Mouse (Mus musculus): Measurements from ENCODE around the gene Lypd4. TPM values are rescaled to one million over a fixed set of nuclear protein-coding genes. Genes with fewer than 3 reads are reported as not detected.
A peak's percentile ranks its signal among the peaks of the same experiment; 100 is the strongest.

Lypd4 gene
- polyA plus RNA-seq (2014; fragmentation: Nextera tagmentation; extraction: Ambion mirVana) = not detected in 2 replicates

DNA sequence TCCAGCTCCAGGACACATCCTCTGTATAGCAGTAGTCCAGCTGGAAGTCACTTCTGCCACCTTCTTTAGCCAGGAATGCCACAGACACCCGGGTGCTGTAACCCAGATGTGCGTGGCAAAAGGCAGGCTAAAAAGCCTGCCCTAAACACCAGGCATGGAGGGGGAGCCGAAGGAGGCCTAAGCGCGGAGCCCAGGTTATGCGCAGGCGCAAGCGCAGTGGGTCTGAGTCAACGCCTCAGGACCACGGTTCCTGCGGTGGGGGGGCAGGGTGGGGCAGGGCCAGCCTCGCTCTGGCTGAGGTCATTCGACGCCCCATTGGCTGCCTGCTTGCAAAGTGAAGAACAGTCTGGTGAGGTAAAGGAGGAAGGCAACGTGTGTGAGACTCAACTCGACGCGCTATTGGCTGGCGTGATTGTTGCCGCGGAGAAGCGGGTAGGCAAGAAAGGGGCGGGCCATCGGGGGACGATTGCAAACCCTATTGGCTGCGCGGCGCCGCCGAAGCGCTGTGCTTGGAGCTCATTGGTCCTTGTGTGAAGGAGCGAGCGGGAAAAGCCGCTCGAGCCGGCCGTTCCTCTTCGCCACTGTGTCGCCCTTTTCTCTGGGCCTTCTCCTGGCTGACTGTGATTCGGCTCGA, at the start of gene Lypd4, which contains the start of gene Dmrtc2:
Lypd4 (minus strand) TSS at position 410 of the 634 bp plus-strand sequence.
Dmrtc2 (plus strand) TSS at position 526 of the 634 bp plus-strand sequence.
- Histone ChIP-seq H3K27ac (ENCODE audit: low read depth, low read length) (no peak within 1 kb of the TSS), H3K4me1 (ENCODE audit: control insufficient read depth, insufficient read depth, low read length) (no peaks in the 10 kb centered on the region), H3K9me3 (ENCODE audit: control insufficient read depth, low read length) (no peaks in the 10 kb centered on the region), H3K36me3 (ENCODE audit: control insufficient read depth, insufficient read depth, low read length) (no peaks in the 10 kb centered on the region), H3K9ac (replicated peaks; ENCODE audit: low read depth, low read length) (no peak within 1 kb of the TSS), H3K4me2 (ENCODE audit: low read depth, low read length) (no peak within 1 kb of the TSS), H3K27me3 (ENCODE audit: control insufficient read depth, insufficient read depth, low read length) (no peaks in the 10 kb centered on the region), H3K4me3 (ENCODE audit: low read depth, low read length) (no peak within 1 kb of the TSS)
- ATAC-seq (ENCODE audit: low read depth) = 0 out of 2 replicates have a peak, but pooled peaks have one; percentile 34
- WGBS = 56% methylated on average over 41 of the region's 41 CpGs

GRCm38 (mm10) chr7:24918763-24919323, 49.1 kb upstream of the Lypd4 start:
- Histone ChIP-seq H3K9me3 (ENCODE audit: control insufficient read depth, low read length) (no peaks in the 10 kb centered on the region), H3K27me3 (ENCODE audit: control insufficient read depth, insufficient read depth, low read length) (no peaks in the 10 kb centered on the region), H3K4me1 (ENCODE audit: control insufficient read depth, insufficient read depth, low read length) (no peaks in the 10 kb centered on the region), H3K4me3 (ENCODE audit: low read depth, low read length) (no peak overlapping the region), H3K9ac (replicated peaks; ENCODE audit: low read depth, low read length) (no peak overlapping the region), H3K27ac (ENCODE audit: low read depth, low read length) (no peak overlapping the region), H3K36me3 (ENCODE audit: control insufficient read depth, insufficient read depth, low read length) (peaks cover 50% of the 10 kb centered on the region), H3K4me2 (ENCODE audit: low read depth, low read length) (no peak overlapping the region)
- WGBS = 91% methylated on average over 20 of the region's 20 CpGs
- ATAC-seq (ENCODE audit: low read depth) = no peak

- ATAC-seq (ENCODE audit: low read depth) = no peak
- H3K27me3 ChIP-seq (ENCODE audit: control insufficient read depth, insufficient read depth, low read length) = no peaks in the 10 kb centered on the region
- no peak overlapping the region for H3K4me2 ChIP-seq (ENCODE audit: low read depth, low read length)
- no peaks in the 10 kb centered on the region for H3K4me1 ChIP-seq (ENCODE audit: control insufficient read depth, insufficient read depth, low read length)
- H3K36me3 ChIP-seq (ENCODE audit: control insufficient read depth, insufficient read depth, low read length) = peaks cover 14% of the 10 kb centered on the region; the same call in 1 of the 2 replicates
- WGBS = 93% methylated on average over 14 of the region's 14 CpGs
- no peaks in the 10 kb centered on the region for H3K9me3 ChIP-seq (ENCODE audit: control insufficient read depth, low read length)
- no peak overlapping the region for H3K9ac ChIP-seq (replicated peaks; ENCODE audit: low read depth, low read length)
- H3K4me3 ChIP-seq (ENCODE audit: low read depth, low read length) = no peak overlapping the region
- no peak overlapping the region for H3K27ac ChIP-seq (ENCODE audit: low read depth, low read length)
Measured at GRCm38 (mm10) chr7:24912480-24912879, 42.7 kb upstream of the Lypd4 start.

GRCm38 (mm10) chr7:24907211-24907748, 37.5 kb upstream of the Lypd4 start:
- Histone ChIP-seq H3K4me1 (ENCODE audit: control insufficient read depth, insufficient read depth, low read length) (peaks cover 10% of the 10 kb centered on the region; the same call in 1 of the 2 replicates), H3K4me3 (ENCODE audit: low read depth, low read length) (no peak overlapping the region), H3K36me3 (ENCODE audit: control insufficient read depth, insufficient read depth, low read length) (no peaks in the 10 kb centered on the region), H3K27me3 (ENCODE audit: control insufficient read depth, insufficient read depth, low read length) (no peaks in the 10 kb centered on the region), H3K4me2 (ENCODE audit: low read depth, low read length) (no peak overlapping the region), H3K27ac (ENCODE audit: low read depth, low read length) (no peak overlapping the region), H3K9ac (replicated peaks; ENCODE audit: low read depth, low read length) (no peak overlapping the region), H3K9me3 (ENCODE audit: control insufficient read depth, low read length) (no peaks in the 10 kb centered on the region)
- ATAC-seq (ENCODE audit: low read depth) = no peak
- WGBS = 32% methylated on average over 13 of the region's 13 CpGs

DNA sequence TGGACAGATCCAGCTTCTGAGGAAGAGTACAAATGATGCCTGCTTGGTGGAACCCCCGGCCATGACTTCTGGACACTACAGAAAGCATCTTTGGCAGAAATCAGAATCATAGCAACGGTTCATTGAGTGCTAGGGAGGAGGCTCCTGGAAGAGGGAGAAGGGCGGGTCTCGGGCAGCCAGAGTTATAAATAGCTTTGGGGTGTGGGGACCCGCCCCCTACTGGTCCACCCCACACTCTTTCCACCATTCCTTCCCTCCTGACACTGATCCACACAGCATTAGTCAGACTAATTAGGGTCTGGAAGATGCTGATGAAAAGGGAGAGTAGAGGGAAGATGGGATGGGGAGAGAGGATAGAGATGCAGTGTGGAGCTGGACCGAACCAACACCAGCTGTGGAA, 36.8 kb upstream of the Lypd4 start:
- Histone ChIP-seq H3K27me3 (ENCODE audit: control insufficient read depth, insufficient read depth, low read length) (no peaks in the 10 kb centered on the region), H3K4me2 (ENCODE audit: low read depth, low read length) (no peak overlapping the region), H3K27ac (ENCODE audit: low read depth, low read length) (no peak overlapping the region), H3K9ac (replicated peaks; ENCODE audit: low read depth, low read length) (no peak overlapping the region), H3K36me3 (ENCODE audit: control insufficient read depth, insufficient read depth, low read length) (no peaks in the 10 kb centered on the region), H3K4me1 (ENCODE audit: control insufficient read depth, insufficient read depth, low read length) (peaks cover 10% of the 10 kb centered on the region; the same call in 1 of the 2 replicates), H3K4me3 (ENCODE audit: low read depth, low read length) (no peak overlapping the region), H3K9me3 (ENCODE audit: control insufficient read depth, low read length) (no peaks in the 10 kb centered on the region)
- ATAC-seq (ENCODE audit: low read depth) = no peak
- WGBS = 34% methylated on average over 6 of the region's 6 CpGs

- H3K9me3 ChIP-seq (ENCODE audit: control insufficient read depth, low read length) = no peaks in the 10 kb centered on the region
- H3K4me3 ChIP-seq (ENCODE audit: low read depth, low read length) = peak overlapping the region; percentile 48; the same call in 1 of the 2 replicates
- H3K4me2 ChIP-seq (ENCODE audit: low read depth, low read length) = peak overlapping the region; percentile 84
- WGBS = 16% methylated on average over 3 of the region's 3 CpGs
- no peaks in the 10 kb centered on the region for H3K36me3 ChIP-seq (ENCODE audit: control insufficient read depth, insufficient read depth, low read length)
- ATAC-seq (ENCODE audit: low read depth) = no peak
- H3K27me3 ChIP-seq (ENCODE audit: control insufficient read depth, insufficient read depth, low read length) = no peaks in the 10 kb centered on the region
- no peak overlapping the region for H3K27ac ChIP-seq (ENCODE audit: low read depth, low read length)
- H3K9ac ChIP-seq (replicated peaks; ENCODE audit: low read depth, low read length) = peak overlapping the region; percentile 76; the same call in 1 of the 2 replicates
- peaks cover 10% of the 10 kb centered on the region; the same call in 1 of the 2 replicates for H3K4me1 ChIP-seq (ENCODE audit: control insufficient read depth, insufficient read depth, low read length)
Measured at GRCm38 (mm10) chr7:24904936-24905335, 35.2 kb upstream of the Lypd4 start.

DNA sequence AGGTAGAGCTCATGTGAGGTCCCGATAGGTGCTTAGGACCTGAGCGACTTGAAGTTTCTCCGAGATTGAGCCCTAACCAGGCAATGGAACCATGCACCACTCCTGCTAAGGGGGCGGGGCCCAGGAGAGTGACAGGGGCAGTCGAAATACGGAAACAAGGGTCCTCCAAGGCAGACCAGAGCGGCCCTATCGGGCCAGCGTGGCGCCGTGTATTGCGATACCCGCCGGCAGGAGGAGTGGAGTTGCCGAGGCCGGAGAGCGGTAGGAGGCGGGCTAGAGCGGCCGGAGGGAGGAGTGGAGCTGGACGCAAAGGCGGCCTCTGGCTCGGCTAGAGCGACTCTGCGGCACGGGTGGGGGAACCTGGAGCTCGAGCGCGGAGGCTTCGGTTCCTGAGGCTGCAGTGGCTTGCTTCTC, 34.3 kb upstream of the Lypd4 start:
- Histone ChIP-seq H3K4me1 (ENCODE audit: control insufficient read depth, insufficient read depth, low read length) (peaks cover 10% of the 10 kb centered on the region; the same call in 1 of the 2 replicates), H3K27ac (ENCODE audit: low read depth, low read length) (peak overlapping the region; percentile 63), H3K4me2 (ENCODE audit: low read depth, low read length) (peak overlapping the region; percentile 84), H3K9me3 (ENCODE audit: control insufficient read depth, low read length) (no peaks in the 10 kb centered on the region), H3K27me3 (ENCODE audit: control insufficient read depth, insufficient read depth, low read length) (no peaks in the 10 kb centered on the region), H3K36me3 (ENCODE audit: control insufficient read depth, insufficient read depth, low read length) (no peaks in the 10 kb centered on the region), H3K4me3 (ENCODE audit: low read depth, low read length) (peak overlapping the region; percentile 48), H3K9ac (replicated peaks; ENCODE audit: low read depth, low read length) (peak overlapping the region; percentile 76)
- ATAC-seq (ENCODE audit: low read depth) = peak; percentile 97
- 1% methylated on average over 24 of the region's 30 CpGs for WGBS

GRCm38 (mm10) chr7:24903444-24903825, 33.7 kb upstream of the Lypd4 start:
- H3K9ac ChIP-seq (replicated peaks; ENCODE audit: low read depth, low read length) = peak overlapping the region; percentile 70
- H3K27me3 ChIP-seq (ENCODE audit: control insufficient read depth, insufficient read depth, low read length) = no peaks in the 10 kb centered on the region
- H3K4me2 ChIP-seq (ENCODE audit: low read depth, low read length) = peak overlapping the region; percentile 84
- H3K9me3 ChIP-seq (ENCODE audit: control insufficient read depth, low read length) = no peaks in the 10 kb centered on the region
- no peak for ATAC-seq (ENCODE audit: low read depth)
- WGBS = 47% methylated on average over 10 of the region's 10 CpGs
- peak overlapping the region; percentile 66 for H3K27ac ChIP-seq (ENCODE audit: low read depth, low read length)
- H3K36me3 ChIP-seq (ENCODE audit: control insufficient read depth, insufficient read depth, low read length) = no peaks in the 10 kb centered on the region
- peak overlapping the region; percentile 48 for H3K4me3 ChIP-seq (ENCODE audit: low read depth, low read length)
- H3K4me1 ChIP-seq (ENCODE audit: control insufficient read depth, insufficient read depth, low read length) = peaks cover 10% of the 10 kb centered on the region; the same call in 1 of the 2 replicates

Measured in neural tube, embryonic 14.5 days (tissue).